Mouse (Mus musculus) MEL-GATA-1-ER (cell line): ENCODE data around the gene Rhoc.
"Not testable (repeated sequence)": the region's sequence is repeated elsewhere in the genome, so short reads cannot be mapped to it uniquely, and the experiment has no call there.

Source experiments
- DNase-seq: peaks from one replicate; pipeline ENCODE4 v3.0.0-alpha.2; 2012; ENCODE audit warnings: low read depth; ENCODE audit errors: extremely low read depth

Rhoc gene

GRCm38 (mm10) chr3:104783971-104784500 lies 4.1 kb upstream of the Rhoc start:
- no peak for DNase-seq

GRCm38 (mm10) chr3:104785284-104785683 lies 2.9 kb upstream of the Rhoc start:
- no peak for DNase-seq

GRCm38 (mm10) chr3:104788561-104789311 lies 561 bp downstream of the Rhoc start:
- no peak for DNase-seq

GRCm38 (mm10) chr3:104789312-104789605 lies 1.1 kb downstream of the Rhoc start:
- no peak for DNase-seq

- DNase-seq, result no peak
Measured at GRCm38 (mm10) chr3:104789822-104790221, 1.6 kb downstream of the Rhoc start.

- DNase-seq, result no peak
Measured at GRCm38 (mm10) chr3:104790401-104790937, 2.3 kb downstream of the Rhoc start.

GRCm38 (mm10) chr3:104791017-104791416 lies 2.8 kb downstream of the Rhoc start:
- DNase-seq, result no peak

GRCm38 (mm10) chr3:104791671-104792070 lies 3.5 kb downstream of the Rhoc start:
- DNase-seq, result no peak

GRCm38 (mm10) chr3:104792360-104793270 lies 4.4 kb downstream of the Rhoc start:
- no peak for DNase-seq

GRCm38 (mm10) chr3:104793871-104794828 lies 6.0 kb downstream of the Rhoc start:
- no peak for DNase-seq

GRCm38 (mm10) chr3:104794953-104795470 lies 6.8 kb downstream of the Rhoc start:
- no peak for DNase-seq

GRCm38 (mm10) chr3:104795661-104796340 lies 7.6 kb downstream of the Rhoc start:
- no peak for DNase-seq

- DNase-seq, result no peak
Measured at GRCm38 (mm10) chr3:104796430-104797082, 8.4 kb downstream of the Rhoc start.

GRCm38 (mm10) chr3:104800681-104801080 lies 12.5 kb downstream of the Rhoc start:
- no peak for DNase-seq

GRCm38 (mm10) chr3:104801481-104801880 lies 13.3 kb downstream of the Rhoc start:
- no peak for DNase-seq

GRCm38 (mm10) chr3:104804312-104804711 lies 16.1 kb downstream of the Rhoc start:
- no peak for DNase-seq

- no peak for DNase-seq
Measured at GRCm38 (mm10) chr3:104805539-104805938, 17.4 kb downstream of the Rhoc start.

GRCm38 (mm10) chr3:104811752-104812151 lies 23.6 kb downstream of the Rhoc start:
- no peak for DNase-seq

- no peak for DNase-seq
Measured at GRCm38 (mm10) chr3:104812254-104812653, 24.1 kb downstream of the Rhoc start.

- DNase-seq, result not testable (repeated sequence)
Measured at GRCm38 (mm10) chr3:104813227-104813626, 25.1 kb downstream of the Rhoc start.
